Mouse (Mus musculus) T-helper 1 cell (primary cell): ENCODE data around the gene Optn.
"Not testable (repeated sequence)": the region's sequence is repeated elsewhere in the genome, so short reads cannot be mapped to it uniquely, and the experiment has no call there.

ENCODE experiments used
- in situ Hi-C: fragments of 300-600 bp; cut with MboI, MseI; formaldehyde crosslinking; loops from one replicate; pipeline ENCODE4 v1.15.1; 2025; ENCODE audit warnings: high pct_unique_total_duplicates

Optn gene

DNA sequence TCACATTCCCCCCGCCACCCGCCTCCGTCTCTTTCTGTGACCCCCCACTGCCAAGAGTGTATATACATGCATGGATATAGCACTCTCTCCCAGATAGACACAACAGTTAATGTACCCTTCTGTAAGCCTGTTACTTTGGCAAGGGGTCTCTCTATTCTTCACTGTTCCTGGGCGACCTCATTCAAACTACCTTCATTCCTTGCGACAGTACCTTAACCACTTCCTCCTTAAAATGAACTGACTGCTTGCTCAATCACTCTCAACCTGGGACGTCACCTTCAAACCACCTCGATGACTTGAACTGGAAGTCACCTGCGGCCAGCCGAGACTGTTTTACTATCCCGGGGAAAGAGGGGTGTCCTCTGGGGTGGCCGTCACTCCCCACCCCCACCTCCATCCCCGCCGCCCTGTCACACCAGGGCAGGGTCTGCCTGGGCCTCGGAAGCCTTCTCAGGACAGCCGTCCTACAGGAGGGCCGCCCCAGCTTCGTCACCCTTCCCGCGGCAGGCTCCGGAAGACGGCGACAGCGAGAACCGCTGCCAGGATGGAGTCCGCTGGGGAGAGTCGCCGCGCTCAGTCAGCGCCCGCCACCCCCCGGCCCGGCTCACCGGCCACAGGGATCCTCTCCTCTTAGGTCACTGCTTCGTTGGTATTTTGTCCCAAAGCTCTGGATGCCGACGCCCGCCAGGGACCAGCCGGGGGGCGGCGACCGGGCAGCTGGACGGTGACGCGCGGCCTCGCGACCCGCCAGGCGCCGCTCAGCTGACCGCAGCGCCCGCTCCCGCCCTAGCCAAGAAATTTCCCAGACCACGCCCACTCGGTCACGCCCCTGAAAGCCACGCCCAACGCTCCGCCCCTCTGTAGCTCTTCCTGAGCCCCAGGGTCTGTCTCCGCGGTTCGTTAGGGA lies at the start of gene Optn:
TSS of gene Optn (minus strand) at position 753 of the 907 bp plus-strand sequence.
- in situ Hi-C loops = no loop called here

DNA sequence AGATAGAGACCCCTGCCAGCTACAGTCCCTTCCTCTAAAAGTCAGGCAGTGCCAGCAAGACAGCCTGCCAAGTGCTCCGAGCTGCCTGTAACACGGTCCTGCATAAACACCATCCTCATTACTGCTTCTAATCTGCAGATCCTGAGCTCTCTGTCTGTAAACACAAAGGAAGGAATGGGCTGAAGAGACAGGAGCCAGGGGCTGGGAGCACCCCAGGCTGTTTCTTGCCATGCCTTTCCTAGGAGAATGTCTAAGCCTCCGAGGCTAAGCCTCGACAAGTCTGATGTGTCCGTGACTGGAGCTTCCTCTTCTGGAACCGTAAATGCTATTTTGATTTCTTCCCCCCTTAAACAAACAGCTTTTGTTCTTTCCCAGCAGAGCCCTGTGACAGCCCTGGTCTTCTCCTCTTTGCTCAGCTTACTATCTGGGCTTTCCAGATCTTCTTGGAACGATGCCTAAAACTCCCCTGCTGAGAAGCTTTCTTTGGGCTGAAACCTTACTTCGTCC lies 49.0 kb upstream of the Optn start:
- in situ Hi-C loops = no loop called here

DNA sequence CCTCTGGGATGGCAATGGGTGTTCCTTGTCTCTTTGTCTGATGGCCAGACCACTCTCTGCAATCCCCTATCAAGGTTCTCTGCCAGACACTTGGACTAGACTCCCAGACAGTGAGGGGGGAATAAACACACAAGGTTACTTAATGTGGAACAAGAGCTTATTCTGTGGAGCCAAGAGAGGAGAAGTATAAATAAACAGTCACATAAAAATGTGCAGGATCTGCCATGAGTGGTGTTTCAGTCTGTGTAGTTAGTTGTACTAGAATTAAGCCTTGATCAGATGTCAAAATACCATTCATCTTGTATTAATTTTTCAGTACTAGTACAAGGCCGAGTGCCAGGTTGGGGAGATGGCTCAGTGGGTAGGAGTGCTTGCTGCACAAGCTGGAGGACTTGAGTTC lies 39.0 kb upstream of the Optn start:
- in situ Hi-C loops = no loop called here

DNA sequence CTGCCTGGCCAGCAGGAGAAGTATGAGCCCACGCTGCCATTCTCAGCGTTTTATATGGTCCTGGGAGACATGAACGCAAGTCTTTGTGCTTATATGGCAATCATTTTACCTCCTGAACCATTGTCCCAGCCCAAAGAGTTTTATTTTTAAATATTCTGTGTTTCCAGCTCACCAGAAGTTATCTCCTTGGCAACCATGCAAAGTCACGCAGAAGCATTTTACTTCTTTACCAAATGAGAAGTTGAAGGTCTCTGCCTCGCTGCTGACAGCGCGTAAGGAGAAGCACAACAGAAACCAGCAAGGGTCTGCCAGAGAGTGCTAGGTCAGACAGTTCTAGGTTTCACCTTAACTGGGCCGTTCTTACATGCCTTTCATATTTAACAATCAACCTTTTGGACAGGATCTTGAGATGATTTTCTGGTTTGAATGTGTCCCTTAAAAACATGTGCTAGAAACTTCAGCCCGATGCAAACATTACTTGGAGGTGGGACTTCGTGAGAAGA lies 37.9 kb upstream of the Optn start:
- in situ Hi-C loops = no loop called here

DNA sequence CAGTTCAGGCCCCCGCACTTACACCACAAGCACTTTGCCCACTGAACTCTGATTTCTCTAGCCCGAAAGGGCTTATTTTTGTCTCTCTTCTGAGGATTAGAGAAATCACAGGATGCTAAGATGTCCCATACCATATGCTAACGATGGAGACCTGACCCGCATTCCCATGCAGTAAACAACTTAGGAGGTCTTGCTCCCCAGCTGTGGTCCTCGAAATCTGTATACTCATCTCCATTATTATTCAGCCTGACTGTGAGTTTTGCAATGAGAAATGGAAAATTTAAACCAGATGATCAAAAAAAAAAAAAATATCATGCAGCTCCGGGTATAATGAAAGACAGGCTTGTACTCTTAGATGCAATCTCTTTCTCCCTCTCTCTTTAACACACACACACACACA lies 35.3 kb upstream of the Optn start:
- in situ Hi-C loops = loop anchor here (25.0 kb wide), 1 partner anchor 713 kb away; no protein-coding TSS in a partner anchor

DNA sequence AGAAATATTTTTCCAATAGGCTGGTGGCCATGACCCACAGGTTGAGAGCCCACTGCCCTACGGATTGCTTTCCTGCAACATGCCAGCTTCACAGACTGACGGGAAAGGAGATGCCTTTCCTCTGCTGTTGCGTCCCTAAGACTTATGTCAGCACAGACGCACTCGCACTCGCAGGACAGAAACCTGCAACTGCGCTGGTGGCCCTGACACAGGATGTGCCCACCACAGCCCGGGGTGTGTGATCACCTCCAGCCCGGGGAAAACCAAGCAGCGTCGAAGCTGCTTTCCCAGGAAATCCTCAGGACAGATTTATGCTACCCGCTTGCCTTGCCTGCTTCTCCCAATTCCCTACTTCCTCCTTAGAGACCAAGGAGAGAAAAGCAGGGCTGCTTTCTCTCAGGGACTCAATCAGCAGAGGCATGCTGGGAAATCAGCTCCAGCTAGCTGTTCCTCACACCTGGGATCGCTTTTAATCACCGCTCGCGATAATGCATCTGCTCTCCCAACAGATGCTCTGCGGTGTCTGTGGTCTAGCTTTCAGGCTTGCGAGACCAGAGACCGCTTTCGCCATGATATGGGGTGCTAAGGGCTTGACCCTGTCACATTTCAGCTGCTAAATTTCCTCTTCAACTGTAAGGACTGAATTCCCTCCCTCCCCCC lies 34.1 kb upstream of the Optn start:
- in situ Hi-C loops = loop anchor here (25.0 kb wide), 1 partner anchor 714 kb away; no protein-coding TSS in a partner anchor

DNA sequence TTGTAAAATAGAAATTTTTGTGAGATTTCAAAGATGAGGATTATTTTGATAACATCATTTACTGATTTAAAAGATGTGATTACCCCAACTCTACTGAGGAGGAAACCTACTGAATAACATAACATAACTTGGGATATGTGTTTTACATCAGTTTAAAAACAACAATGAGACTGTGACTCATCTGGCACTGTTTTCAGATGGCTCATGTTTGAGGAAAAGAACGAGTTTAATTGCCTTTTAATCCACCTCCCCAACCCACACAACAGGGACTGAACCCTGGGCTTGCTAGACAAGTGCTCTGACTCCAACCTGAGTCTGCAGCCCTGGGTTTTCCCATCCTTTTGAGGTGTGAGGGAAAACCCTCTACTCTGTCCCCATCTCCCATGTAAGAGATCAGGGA lies 31.5 kb upstream of the Optn start:
- in situ Hi-C loops = loop anchor here (25.0 kb wide), 1 partner anchor 717 kb away; no protein-coding TSS in a partner anchor

DNA sequence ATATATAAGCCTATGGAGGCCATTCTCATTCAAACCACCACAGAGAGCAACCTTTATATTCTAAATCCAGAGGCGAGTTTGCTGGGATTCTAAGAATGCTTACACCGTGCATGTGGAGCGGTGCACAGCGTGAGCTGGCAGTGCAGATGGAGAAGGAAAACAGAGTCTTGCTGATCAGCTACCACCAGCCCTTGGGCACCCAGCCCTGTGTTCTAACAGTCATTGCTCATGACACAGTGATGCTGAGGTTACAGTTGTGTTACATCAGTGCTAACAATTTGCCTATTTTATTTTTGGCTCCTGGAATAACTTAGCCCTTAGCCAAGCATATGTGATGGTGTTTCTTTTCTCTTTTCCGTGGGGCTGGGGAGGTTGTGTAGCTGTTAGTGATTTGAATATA lies 31.0 kb upstream of the Optn start:
- in situ Hi-C loops = loop anchor here (25.0 kb wide), 1 partner anchor 717 kb away; no protein-coding TSS in a partner anchor

DNA sequence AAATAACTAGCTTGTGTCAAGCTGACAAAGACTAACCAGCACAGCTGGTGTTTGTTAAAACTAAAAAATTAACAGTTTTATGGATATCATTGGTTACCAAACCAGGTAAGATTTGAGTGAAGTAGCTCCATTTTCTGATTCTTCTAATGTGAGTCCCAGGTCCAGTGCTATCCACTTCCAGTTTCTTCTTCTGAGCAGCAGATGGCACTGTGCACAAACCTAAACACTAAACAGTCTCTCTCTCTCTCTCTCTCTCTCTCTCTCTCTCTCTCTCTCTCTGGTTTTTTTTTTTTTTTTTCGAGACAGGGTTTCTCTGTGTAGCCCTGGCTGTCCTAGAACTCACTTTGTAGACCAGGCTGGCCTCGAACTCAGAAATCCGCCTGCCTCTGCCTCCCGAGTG lies 26.5 kb upstream of the Optn start:
- in situ Hi-C loops = loop anchor here (25.0 kb wide), 1 partner anchor 722 kb away; no protein-coding TSS in a partner anchor

DNA sequence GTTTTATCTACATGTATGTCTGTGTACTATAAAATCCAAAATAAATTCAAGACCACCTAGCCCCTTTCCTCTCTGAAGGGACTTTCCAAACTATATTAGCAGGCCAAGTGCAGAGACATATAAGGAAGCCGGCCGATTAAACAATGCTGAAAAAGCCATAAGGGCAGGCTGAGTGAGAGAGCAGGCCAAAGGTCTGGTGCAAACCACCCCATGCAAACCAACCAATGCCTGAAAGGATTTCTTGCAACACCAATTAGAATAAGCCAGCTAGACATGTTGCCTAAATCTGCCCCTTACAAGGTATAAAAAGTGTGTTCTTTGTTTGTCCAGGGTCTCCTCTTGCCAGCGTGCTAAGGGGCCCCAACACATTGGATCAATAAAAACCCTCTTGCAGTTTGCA lies 23.8 kb upstream of the Optn start:
- in situ Hi-C loops = loop anchor here (25.0 kb wide), 1 partner anchor 725 kb away; no protein-coding TSS in a partner anchor

DNA sequence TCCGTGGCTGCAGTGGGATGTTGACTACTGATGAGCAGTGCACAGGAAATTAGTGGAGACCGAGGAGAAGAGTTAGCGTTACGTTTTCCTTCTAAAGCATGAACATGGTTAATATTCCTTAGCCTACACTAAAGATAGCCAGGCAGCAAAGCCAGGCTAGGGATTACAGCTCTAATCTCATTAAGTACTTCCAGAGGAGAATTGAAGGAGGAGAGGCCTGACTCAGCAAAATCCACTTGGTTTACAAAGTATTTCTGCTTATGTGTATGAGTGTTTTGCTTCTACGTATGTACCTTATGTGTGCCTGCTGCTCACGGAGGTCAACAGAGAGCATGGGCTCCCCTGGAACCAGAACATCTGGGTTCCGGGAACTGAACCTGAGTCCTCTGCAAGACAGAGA lies 19.9 kb upstream of the Optn start:
- in situ Hi-C loops = loop anchor here (25.0 kb wide), 1 partner anchor 729 kb away; no protein-coding TSS in a partner anchor

DNA sequence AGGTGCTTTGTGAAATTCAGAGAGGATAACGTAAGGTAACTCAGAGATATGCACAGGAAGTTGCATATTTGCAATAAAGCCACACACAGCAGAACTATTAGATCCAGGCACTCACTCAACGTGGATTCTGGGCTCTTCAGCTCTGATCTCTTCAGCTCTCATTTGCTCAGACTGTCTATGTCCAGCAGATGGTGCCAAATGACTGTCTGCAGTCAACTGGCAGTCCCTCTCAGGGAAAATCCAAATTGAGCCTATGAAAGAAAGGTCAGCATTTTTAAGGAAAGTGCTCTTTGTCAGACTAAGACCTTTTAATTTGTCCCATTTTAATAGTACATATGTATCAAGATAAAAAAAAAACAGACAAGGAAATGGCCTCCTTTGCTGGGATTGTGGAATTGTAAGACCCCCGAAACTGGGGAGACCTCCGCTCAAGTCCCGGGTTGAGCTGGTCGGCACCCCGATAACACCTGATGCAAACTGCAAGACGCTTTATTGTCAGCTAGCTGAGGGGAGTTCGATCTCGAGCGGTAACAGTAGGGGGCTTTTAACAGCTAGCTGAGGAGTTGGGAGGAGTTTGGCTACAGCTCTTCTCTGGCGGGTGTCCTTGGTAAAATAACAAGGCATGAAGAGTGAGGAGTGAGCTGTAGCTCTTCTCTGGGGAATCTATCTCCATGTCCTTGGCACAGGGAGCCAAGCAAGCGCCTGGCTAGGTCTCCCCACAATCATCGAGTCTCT lies 16.4 kb upstream of the Optn start:
- in situ Hi-C loops = loop anchor here (25.0 kb wide), 1 partner anchor 732 kb away; no protein-coding TSS in a partner anchor

DNA sequence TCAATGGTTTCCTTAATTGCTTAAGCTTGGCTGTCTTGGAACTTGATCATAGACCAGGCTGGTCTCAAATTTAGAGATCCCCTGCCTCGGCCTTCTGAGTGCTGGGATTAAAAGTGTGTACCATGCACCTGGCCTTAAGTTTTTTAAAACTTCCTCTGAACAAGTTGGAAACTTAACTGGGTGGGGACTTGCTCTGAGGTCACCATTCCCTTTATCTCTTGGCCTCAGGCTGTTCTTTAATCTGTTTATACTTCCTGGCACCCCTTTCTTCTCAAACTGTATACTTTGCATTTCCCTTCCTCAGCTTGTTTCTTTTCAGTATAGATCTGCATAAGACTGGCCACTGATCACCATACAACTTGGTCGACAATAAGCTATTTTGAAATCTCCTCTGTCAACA lies 14.1 kb upstream of the Optn start:
- in situ Hi-C loops = loop anchor here (25.0 kb wide), 1 partner anchor 734 kb away; no protein-coding TSS in a partner anchor

DNA sequence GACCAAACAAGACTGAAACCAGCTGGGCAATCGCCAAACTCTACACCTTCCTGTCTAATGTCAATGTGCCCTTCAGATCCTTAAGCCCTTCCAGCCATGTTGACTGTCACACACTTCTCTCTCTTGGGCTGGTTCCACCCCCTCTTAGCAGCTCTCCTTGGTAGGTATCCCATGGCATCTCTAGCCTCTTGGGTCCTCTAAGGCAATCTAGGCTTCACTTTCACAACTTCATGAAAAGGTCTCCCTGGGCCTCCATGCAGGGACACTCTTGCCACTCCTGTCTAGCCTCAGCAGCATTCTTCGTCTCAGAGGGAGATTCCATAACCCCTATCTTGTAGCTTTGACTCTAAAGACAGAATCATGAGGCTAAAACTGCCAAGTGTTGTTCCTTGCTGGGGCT lies 13.6 kb upstream of the Optn start:
- in situ Hi-C loops = loop anchor here (25.0 kb wide), 1 partner anchor 735 kb away; no protein-coding TSS in a partner anchor

DNA sequence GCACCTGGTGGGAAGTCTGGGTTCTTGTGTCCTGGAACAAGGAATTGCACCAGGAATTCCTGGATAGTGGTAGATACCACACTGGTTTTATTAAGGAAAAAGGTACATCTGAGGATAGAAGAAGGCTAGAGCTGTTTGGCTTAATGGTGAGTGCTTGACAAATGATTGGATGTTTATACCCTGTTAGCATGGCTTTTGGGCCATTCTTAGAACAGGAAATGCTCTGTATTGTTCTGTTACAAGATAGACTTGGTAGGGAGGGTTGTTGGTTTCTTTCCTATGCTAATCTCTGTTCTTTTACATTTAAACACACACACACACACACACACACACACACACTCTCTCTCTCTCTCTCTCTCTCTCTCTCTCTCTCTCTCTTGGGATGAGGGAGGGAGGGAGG lies 12.0 kb upstream of the Optn start:
- in situ Hi-C loops = loop anchor here (25.0 kb wide), 1 partner anchor 736 kb away; no protein-coding TSS in a partner anchor

DNA sequence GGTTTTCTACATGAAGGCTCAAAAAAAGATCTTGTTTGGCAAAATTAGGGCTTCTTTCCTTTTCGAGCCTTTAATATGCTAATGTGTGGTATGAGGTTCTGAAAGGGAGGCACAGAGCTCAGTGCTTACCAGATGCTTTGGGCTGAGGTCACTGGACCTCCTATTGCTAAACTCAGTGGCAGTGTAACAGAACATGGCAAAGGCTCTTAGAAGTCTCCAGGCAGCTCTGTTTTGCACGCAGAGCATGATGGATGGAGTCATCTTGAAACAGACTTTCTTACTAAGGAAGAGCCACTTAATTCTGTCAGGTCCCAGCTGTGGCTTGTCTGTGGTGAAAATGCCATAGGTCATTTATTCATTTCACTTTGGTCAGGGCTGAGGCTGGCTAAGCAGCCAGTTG lies 11.6 kb upstream of the Optn start:
- in situ Hi-C loops = loop anchor here (25.0 kb wide), 1 partner anchor 737 kb away; no protein-coding TSS in a partner anchor

DNA sequence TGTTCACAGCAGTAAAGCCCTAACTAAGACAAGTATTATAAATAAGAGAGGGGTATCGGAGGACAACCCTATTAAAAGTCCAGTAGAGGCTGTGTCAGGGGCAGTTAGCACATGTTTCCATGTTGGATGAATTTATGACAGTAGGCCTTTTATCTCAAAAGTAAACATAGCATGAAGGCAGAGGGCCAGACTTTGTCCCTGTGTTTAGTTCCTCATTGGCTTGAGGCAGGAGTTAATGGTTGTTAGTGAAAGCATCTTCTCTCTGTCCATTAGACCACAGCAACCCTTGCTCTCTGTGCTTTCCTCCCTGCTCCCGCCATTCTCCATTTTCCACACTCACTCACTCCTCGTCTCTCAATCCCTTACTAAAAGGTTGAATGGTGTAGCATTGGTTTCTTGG lies 9.9 kb upstream of the Optn start:
- in situ Hi-C loops = no loop called here

DNA sequence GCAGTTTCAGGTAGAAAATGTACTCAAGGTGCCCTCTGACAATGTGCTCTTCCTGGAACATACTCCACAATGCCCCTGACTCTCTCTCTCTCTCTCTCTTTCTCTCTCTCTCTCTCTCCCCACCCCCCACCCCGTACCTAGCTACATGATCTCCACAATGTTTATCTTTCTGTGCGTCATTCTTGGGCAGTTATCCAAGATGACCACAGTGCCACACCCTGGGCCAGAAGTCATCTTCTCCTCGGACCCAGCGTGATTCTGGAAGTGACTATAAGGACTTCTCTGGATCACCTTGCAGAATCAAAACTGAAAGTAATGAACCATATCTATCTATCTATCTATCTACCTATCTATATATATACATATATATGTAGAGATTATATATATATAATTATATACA lies 4.1 kb upstream of the Optn start:
- in situ Hi-C loops = no loop called here

DNA sequence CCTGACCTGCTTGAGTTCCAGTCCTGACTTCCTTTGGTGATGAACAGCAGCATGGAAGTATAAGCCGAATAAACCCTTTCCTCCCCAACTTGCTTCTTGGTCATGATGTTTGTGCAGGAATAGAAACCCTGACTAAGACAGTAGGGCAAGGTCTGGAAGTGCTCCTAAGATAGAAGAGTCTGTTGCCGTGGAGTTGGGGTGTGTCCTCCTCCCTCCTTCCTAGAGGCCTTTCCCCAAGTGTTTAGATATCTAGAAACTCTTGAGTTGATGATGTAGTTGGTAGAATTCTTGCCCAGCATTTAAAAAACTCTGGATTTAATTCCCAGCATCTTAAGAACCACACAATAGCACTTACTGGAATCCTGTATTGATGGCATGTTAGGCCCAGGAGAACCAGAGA lies 3.4 kb upstream of the Optn start:
- in situ Hi-C loops = not testable (repeated sequence)

DNA sequence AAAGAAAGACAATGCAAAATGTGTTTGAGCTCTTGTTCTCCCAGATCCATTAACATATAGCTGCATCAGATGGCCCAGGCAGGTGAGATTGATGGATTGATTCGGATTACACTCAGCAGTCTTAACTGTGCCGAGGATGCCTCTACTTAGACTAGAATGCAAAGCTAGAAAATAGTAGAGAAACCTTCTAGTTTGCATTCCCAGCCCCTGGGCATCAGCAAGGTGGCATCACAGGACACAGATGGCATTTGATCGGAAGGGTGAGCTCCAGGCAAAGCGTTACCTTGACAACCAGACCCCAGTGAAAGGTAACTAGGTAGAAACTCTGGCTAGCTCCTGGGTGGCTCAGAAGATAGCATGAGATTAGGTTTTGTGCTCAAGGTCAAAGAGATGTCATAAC lies 396 bp upstream of the Optn start:
- in situ Hi-C loops = no loop called here
